Comparison of ENCODE assay signal across 13 mouse cellular contexts in the genomic region with DNA sequence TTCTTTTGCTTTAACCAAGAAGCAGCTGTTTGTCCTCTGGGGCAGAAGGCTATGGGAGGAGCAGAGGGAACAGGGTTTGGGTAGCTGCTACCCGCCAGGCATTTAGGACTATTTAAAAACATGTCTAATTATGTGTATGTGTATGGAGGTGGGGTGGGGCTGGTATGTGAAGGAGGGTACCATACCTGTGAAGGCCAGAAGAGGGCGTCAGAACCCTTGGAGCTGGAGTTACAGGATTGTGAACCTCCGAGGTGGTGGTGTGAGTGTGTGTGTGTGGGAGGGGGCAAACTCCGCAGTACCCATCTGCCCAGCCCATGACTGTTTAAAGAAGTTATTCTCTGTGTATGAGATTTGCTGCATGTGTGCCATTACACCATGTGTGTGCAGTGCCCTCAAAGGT. TPM values are rescaled to one million over a fixed set of nuclear protein-coding genes. Genes with fewer than 3 reads are reported as not detected.
A peak's percentile ranks its signal among the peaks of the same experiment; 100 is the strongest.
DNase-seq lines count a peak whose midpoint lies in the region; ATAC-seq and TF ChIP-seq lines count a peak whose summit lies in the region.
"Had no signal": no experiment of that assay in that cellular context is flagged by ENCODE, and none has a peak within 500 bp of the region (broad histone marks: within the 10 kb centered on the region; RNA-seq: fewer than 3 reads in every experiment).

No protein-coding gene starts in this region.

- ATAC-seq in megakaryocyte progenitor cell, adult 5-6 weeks (replicated peaks; ENCODE audit: poor library complexity) = peak; percentile 55

- no peaks in the 10 kb centered on the region for H3K27me3 ChIP-seq in C2C12 (ENCODE audit: control insufficient read depth, insufficient read depth, insufficient read length)
- peaks cover 15% of the 10 kb centered on the region; the same call in 1 of the 2 replicates for H3K27me3 ChIP-seq in heart, embryonic 10.5 days (ENCODE audit: insufficient read depth, poor library complexity, severe bottlenecking)
- H3K27me3 ChIP-seq: hindbrain, embryonic 12.5 days; limb, embryonic 15.5 days had no signal

- no peak overlapping the region for H3ac ChIP-seq in C2C12 (ENCODE audit: control insufficient read depth, insufficient read length, low read depth)

- peaks cover 35% of the 10 kb centered on the region for H3K4me1 ChIP-seq in heart, embryonic 10.5 days

- DNase-seq in left cerebral cortex, adult 2 months (ENCODE audit: extremely low spot score in 1 of 2, low spot score in 2 of 2) = no peak
- DNase-seq in left cerebral cortex, postnatal 25 days (ENCODE audit: low spot score in 2 of 2) = no peak
- peak; percentile 66 for DNase-seq in ES-CJ7 (ENCODE audit: low read depth, low spot score)
- no peak for DNase-seq in retina, embryonic 14.5 days (ENCODE audit: low spot score)
- DNase-seq in heart, embryonic 10.5 days (ENCODE audit: low spot score) = no peak
- DNase-seq: cerebellum, adult 11-12 months; embryo, embryonic 11 days had no signal

- no peaks in the 10 kb centered on the region for H3K36me3 ChIP-seq in C2C12 (ENCODE audit: control insufficient read depth, insufficient read depth)
- no peaks in the 10 kb centered on the region for H3K36me3 ChIP-seq in heart, embryonic 10.5 days
- H3K36me3 ChIP-seq: forebrain, embryonic 10.5 days; hindbrain, embryonic 12.5 days; limb, embryonic 15.5 days had no signal

- peak; percentile 25 for TF ChIP-seq CTCF in left cerebral cortex, adult 2 months (IDR thresholded peaks at IDR 0.05)
- peak; percentile 45 for TF ChIP-seq CTCF in C2C12 (IDR thresholded peaks at IDR 0.05; ENCODE audit: control insufficient read depth, insufficient read depth, insufficient read length)

- intact Hi-C loops in left cerebral cortex, adult 2 months (cut with DNase I) = no loop called here
- intact Hi-C loops in left cerebral cortex, postnatal 25 days (cut with DNase I) = no loop called here

- no peak overlapping the region for H3K27ac ChIP-seq in left cerebral cortex, adult 2 months
- no peak overlapping the region for H3K27ac ChIP-seq in heart, embryonic 10.5 days
- H3K27ac ChIP-seq: forebrain, embryonic 10.5 days; hindbrain, embryonic 12.5 days; limb, embryonic 15.5 days had no signal

- no peaks in the 10 kb centered on the region for H3K9me3 ChIP-seq in heart, embryonic 10.5 days
- H3K9me3 ChIP-seq: forebrain, embryonic 10.5 days; hindbrain, embryonic 12.5 days; limb, embryonic 15.5 days; megakaryocyte, embryonic 14.5 days had no signal

- no peak overlapping the region for H3K4me3 ChIP-seq in left cerebral cortex, adult 2 months
- no peak overlapping the region for H3K4me3 ChIP-seq in C2C12 (ENCODE audit: insufficient read depth, poor library complexity, severe bottlenecking)
- H3K4me3 ChIP-seq in heart, embryonic 10.5 days = no peak overlapping the region
- H3K4me3 ChIP-seq: forebrain, embryonic 10.5 days; hindbrain, embryonic 12.5 days; limb, embryonic 15.5 days; megakaryocyte, embryonic 14.5 days had no signal

- H3K79me3 ChIP-seq in C2C12 (ENCODE audit: low read depth) = no peaks in the 10 kb centered on the region

- 54% methylated on average over 4 of the region's 4 CpGs for WGBS in heart, embryonic 10.5 days

- H3K79me2 ChIP-seq in C2C12 (ENCODE audit: control insufficient read depth, insufficient read depth) = no peaks in the 10 kb centered on the region

TF ChIP-seq in C2C12, 6 proteins besides CTCF, POLR2A, EP300 and RAD21:
- TF ChIP-seq MAX (IDR thresholded peaks at IDR 0.05) = no peak
- no peak for TF ChIP-seq CEBPB (IDR thresholded peaks at IDR 0.05; ENCODE audit: low read depth)
- no peak for TF ChIP-seq MYOD1 (IDR thresholded peaks at IDR 0.05; ENCODE audit: control insufficient read depth, insufficient read length, low read depth)
- no peak for TF ChIP-seq USF1 (IDR thresholded peaks at IDR 0.05; ENCODE audit: low read depth)
- TF ChIP-seq FOSL1 (IDR thresholded peaks at IDR 0.05; ENCODE audit: insufficient read depth, low read length, poor library complexity, severe bottlenecking) = no peak
- no peak for TF ChIP-seq MYOG (IDR thresholded peaks at IDR 0.05; ENCODE audit: control insufficient read depth, extremely low read depth, insufficient read length)

RNA-seq across cellular contexts. Expression of a gene that starts 25.3 kb away (rescaled TPM):
- total RNA-seq in left cerebral cortex, adult 2 months (2021) = 10 to 100 TPM; 77.4 to 77.8 TPM
- total RNA-seq in left cerebral cortex, postnatal 25 days (2021) = 10 to 100 TPM; 61.0 to 84.7 TPM
- polyA plus RNA-seq in C2C12 (2012; fragmentation: generic; extraction: Trizol) = 266 TPM
- 73.7 and 81.7 TPM in 2 replicates for total RNA-seq in megakaryocyte progenitor cell, adult 5-6 weeks (2015)
- total RNA-seq in megakaryocyte progenitor cell, adult 5-6 weeks (2017) = 140 and 159 TPM in 2 replicates
- polyA plus RNA-seq in heart, embryonic 10.5 days (2016; fragmentation: Nextera tagmentation; extraction: Ambion mirVana) = 148 and 164 TPM in 2 replicates
